Comparison of ENCODE assay signal across 12 mouse cellular contexts in the genomic region with DNA sequence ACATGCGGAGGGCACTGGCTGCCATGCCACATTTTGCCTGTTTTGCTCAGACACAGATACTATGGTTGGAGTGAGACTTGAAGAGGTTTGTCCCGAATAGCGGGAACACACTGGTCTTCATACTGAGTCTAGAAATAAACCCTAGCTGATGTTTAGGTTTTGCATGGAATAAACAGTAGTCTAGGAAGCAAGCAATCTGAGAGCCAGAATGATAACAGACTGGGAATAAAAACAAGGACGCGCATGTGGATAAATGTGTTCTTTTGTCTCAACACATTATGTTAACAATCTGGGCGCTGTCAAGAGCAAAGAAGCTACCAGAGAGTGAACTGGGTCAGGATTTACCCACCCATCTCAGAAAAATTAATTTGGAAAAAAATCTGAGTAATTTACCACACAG.
"Had no signal": no experiment of that assay in that cellular context is flagged by ENCODE, and none has a peak within 500 bp of the region (broad histone marks: within the 10 kb centered on the region; RNA-seq: fewer than 3 reads in every experiment).

No protein-coding gene starts in this region.

- H3K36me3 ChIP-seq: limb, embryonic 12.5 days; neural tube, embryonic 15.5 days had no signal

- H3K27ac ChIP-seq: liver, embryonic 13.5 days; neural tube, embryonic 15.5 days had no signal

- H3K9me3 ChIP-seq: limb, embryonic 12.5 days; liver, embryonic 13.5 days; neural tube, embryonic 15.5 days had no signal

- H3K4me1 ChIP-seq: neural tube, embryonic 15.5 days had no signal

- DNase-seq: kidney, adult 8-10 months; kidney, postnatal 25 days; liver; liver, embryonic 13.5 days; liver, postnatal 0 days; midbrain, embryonic 14.5 days; right cerebral cortex, adult 18-20 months; right cerebral cortex, postnatal 25 days; thymus, postnatal 4 days had no signal

- ATAC-seq: liver, postnatal 0 days had no signal

- H3K27me3 ChIP-seq: limb, embryonic 12.5 days; liver, embryonic 13.5 days; neural tube, embryonic 15.5 days had no signal

- H3K4me3 ChIP-seq: limb, embryonic 12.5 days; liver, embryonic 13.5 days; myocyte; neural tube, embryonic 15.5 days had no signal

- H3K9ac ChIP-seq: limb, embryonic 12.5 days; liver, embryonic 13.5 days; liver, postnatal 0 days; neural tube, embryonic 15.5 days had no signal

- H3K4me2 ChIP-seq: limb, embryonic 12.5 days; liver, embryonic 13.5 days; neural tube, embryonic 15.5 days had no signal
